Mouse (Mus musculus): ENCODE measurements around the gene Dhcr7.

DNA sequence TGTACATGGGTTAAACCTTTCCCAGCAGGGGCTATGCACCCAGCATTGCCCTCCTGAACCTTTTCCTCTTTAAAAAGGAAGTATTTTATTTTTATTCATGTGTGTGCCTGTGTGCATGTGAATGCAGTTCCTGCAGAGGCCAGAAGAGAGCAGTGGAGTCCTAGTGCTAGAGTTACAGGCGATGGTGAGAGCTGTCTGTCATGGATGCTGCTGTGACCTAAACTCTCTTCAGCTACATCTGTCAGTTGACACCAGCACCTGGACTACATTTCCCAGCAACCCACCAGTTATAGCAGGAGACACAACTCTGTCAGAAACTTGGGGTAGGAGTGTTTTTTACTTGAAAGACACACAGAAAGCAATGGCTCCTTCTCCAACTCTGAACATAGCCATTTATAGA, 14.0 kb upstream of the Dhcr7 start:
- TF ChIP-seq POLR2A (IDR thresholded peaks at IDR 0.05; ENCODE audit: low read depth, low read length), result no peak
- peak; percentile 42; the same call in 1 of the 2 replicates for TF ChIP-seq CTCF (IDR thresholded peaks at IDR 0.05; ENCODE audit: extremely low read depth, insufficient read length, insufficient replicate concordance, low read depth, low read length)
